Mouse (Mus musculus) brain, embryonic 14.5 days (tissue): Measurements from ENCODE around the gene Tmem126a.
A peak's percentile ranks its signal among the peaks of the same experiment; 100 is the strongest.

Experiments
- CTCF ChIP-seq: fragments of 200-500 bp; IDR thresholded peaks from 2 replicates; pipeline ENCODE4 v1.5.1; 2012; ENCODE audit warnings: inconsistent platforms, mild to moderate bottlenecking, moderate library complexity, borderline replicate concordance; ENCODE audit not compliant: insufficient read depth, insufficient read length; ENCODE audit errors: extremely low read depth
- POLR2A ChIP-seq: fragments of 200-500 bp; IDR thresholded peaks from 2 replicates; pipeline ENCODE4 v1.6.1; 2012; ENCODE audit warnings: mild to moderate bottlenecking, inconsistent platforms, borderline replicate concordance; ENCODE audit not compliant: poor library complexity, insufficient read depth, insufficient read length, severe bottlenecking; ENCODE audit errors: extremely low read depth

GRCm38 (mm10) chr7:90457517-90457916 lies 488 bp upstream of the Tmem126a start:
- peak; percentile 21; the same call in 1 of the 2 replicates for TF ChIP-seq CTCF
- TF ChIP-seq POLR2A: no peak
